Mouse (Mus musculus): Measurements from ENCODE around the gene Ptgfrn. TPM values are rescaled to one million over a fixed set of nuclear protein-coding genes. Genes with fewer than 3 reads are reported as not detected.

Ptgfrn gene
- total RNA-seq (2022), result 10 to 100 TPM; 28.8 to 31.3 (median 29.4) TPM

DNA sequence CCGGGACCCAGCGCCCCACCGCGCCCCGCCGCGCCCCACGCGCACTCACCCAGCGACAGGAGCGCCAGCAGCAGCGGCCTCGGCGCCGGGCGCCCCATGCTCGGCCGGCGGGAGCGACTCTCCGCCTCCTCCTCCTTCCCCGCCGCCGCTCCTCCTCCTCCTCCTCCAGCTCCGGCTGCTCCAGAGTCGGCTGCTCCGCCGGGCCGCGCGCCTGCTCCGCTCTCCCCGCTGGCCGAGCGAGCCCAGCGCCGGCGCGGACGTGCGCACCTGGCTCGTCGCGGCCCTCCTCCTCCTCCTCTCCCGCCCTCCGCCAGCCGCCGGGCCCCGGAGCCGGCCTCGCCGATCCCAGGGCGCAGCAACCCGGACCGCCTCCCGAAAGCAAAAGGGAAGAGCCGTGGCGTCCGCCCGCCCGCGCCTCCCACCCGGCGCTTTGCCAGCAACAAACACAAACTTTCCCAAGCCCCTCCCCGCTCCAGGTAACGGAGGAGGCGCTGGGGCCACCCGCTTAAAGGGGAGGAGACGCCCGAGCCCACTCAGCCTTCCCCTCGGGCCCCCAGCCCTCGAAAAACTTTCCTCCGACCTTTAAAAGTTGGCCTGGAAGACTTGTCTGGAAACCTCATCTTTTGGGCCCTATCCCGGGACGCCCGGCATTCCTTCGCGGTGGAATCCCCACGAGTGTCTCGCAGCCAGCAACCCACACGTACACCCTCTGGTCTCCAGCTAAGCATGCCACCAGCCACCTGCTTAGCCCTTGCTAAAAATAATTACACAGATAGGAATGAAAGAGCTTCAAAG lies at the start of gene Ptgfrn:
TSS of gene Ptgfrn (minus strand) at position 236 of the 795 bp plus-strand sequence.
- no peak for DNase-seq (ENCODE audit: low spot score in 2 of 2)

DNA sequence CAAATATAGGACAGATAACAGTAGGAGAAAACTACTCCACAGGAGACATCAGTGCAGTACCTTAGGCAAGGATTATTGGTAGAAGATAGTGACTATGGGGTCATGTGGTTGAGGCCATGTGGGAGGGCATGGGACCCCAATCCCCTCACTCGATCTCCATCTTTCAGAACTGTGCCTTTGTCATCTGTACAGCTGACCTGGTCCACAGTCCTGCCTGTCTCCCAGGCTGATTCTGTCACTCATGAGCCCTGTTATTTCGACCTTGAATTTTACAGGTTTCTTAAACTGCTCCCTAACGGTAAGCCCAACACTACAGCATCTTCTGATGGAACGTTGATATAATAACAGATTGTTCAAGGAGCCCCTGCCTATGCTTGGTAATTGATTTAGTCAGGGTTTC lies 49.6 kb upstream of the Ptgfrn start:
- DNase-seq (ENCODE audit: low spot score in 2 of 2), result no peak

DNA sequence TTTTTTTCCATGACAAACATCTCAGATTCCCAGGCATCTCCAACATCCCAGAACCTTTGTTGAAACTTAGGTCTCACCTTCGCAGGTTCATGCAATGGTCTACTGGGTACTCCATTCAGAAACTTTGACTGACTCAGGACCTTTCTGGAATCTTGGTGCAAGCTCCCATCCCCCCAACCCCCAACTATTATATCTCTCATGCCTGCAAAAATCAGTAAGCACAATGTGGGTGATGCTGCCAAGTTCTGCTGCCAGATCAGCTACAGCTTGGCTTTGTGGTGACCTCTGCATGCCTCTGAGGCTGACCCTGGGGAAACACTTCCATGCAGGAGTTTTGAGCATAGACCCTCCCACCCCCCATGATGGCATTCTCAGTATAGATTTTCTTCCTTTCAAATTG lies 44.0 kb upstream of the Ptgfrn start:
- no peak for DNase-seq (ENCODE audit: low spot score in 2 of 2)

DNA sequence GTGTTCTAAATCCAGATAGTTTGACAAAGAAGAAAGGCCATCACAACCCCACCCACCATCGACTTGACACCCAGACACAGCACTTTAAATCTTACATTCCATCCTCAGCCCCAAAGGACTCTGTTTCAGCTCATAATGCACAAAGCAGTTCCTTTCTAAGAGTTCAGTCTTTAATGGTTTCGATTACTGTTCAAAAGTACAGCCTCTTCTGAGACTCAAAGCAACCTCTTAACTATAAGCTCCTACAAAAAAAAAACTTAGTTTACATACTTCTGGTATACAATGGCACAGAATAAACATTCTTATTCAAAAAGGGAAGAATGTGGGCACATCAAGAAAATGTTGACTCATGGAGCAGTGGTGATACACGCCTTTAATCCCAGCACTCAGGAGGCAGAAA lies 43.3 kb upstream of the Ptgfrn start:
- DNase-seq (ENCODE audit: low spot score in 2 of 2), result no peak

DNA sequence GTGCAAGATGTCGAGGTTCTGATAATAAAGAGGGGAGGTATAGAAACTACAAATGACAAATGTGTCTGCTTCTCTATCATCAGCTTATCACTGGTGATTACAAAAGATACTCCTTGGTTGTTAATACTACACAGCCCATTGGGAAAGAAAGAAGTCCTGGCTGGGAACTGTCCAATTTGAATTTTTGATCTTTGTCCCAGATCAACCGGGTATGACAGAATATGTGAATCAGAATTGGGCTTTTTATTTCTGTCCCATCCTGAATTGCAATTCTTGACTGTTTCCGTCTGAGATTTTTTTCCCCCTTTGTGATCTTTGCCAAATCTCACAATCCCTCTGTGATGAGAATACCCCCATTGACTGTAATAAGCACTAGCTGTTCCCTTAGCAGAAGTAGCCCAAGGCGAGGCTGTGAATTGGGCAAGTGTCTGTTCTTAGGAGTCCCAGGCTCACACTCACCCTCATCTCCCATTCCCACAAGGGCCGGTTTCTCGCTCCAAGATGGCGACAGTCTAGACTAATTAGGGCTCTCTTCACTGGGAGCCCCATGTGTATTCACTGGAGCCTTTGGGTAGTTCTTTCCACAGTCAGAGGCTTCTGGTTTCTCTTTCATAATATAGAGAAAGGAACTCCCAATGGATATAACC lies 36.2 kb upstream of the Ptgfrn start:
- no peak for DNase-seq (ENCODE audit: low spot score in 2 of 2)

DNA sequence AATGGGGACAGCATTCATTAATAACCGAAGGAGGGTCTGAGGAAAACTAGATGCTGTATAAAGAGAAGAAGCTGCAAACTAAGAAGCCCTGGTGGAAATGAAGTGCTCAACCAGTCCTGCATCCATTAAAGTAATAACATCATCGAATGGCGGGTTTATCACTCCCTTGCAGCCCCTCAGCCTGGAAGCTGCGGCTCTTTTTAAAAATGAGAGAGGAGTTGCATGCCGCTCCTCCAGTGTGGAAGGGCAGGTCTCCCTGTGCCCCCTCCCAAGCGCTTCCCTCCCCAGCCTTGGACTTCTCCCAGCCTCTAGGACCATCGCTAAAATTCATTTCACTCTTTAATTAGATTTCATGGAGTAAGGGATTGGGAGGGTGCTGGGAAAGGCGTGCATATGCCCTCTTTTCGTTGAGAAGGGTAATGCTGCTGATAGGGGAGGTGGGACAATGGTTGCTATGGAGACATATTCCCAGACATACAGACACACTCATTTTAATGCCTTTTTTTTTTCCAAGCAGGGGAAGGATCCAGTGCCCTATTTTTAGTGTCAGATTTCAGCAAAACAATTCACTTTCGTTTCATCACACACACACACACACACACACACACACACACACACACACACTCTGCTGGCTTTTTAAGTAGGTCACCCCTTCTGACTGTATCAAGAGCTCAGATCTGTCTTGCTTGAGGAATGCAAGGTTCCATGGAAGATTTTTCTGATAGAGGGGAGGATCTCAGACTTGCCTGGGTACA lies 35.4 kb upstream of the Ptgfrn start:
- DNase-seq (ENCODE audit: low spot score in 2 of 2), result peak in 1 of 2 experiments; percentile 63

DNA sequence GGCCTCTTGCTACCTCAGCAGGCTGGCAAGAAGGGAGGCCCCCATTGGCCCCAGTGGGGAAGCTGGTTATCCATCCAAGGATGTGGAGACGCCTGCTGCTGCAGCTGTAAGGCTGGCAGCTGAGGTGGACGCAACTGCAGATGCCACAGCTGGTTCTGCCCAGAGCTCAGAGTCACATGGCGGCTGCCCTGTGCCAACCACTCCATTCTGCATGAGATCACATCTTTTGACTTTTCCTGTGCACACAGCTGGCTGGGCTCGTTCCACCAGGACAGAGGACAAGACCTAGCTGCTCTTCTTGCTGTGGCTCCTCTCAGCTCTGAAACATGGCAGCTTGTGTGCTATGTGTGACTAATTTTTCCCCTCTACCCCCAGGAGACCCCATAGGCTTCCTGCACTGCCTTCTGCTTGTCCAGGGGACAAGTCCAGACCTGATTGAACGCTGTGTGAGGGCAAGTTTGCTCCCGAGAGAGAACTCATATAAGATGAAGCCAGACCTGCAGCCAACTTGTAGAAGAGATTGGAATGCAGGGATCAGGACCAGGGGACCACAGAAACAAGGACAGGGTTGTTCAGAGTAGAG lies 34.4 kb upstream of the Ptgfrn start:
- no peak for DNase-seq (ENCODE audit: low spot score in 2 of 2)

DNA sequence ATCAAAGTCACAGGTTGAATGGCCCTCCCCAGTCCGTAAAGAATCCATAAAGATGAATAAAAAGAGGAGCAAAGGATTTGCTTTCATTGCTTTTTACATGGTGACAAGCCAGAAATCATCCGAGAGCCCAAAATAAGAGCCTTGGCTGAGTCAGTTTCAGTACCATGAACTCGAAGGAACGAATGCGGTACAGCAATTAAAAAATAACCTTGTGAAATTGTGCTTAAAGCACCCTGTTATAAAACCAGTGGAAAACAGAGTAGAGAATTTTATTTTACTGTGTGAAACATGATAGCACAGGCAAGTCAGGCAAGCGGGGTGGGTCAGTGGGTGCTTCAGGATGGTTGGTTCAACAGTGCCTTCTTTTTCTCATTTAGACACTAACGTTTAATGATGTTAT lies 33.4 kb upstream of the Ptgfrn start:
- no peak for DNase-seq (ENCODE audit: low spot score in 2 of 2)

DNA sequence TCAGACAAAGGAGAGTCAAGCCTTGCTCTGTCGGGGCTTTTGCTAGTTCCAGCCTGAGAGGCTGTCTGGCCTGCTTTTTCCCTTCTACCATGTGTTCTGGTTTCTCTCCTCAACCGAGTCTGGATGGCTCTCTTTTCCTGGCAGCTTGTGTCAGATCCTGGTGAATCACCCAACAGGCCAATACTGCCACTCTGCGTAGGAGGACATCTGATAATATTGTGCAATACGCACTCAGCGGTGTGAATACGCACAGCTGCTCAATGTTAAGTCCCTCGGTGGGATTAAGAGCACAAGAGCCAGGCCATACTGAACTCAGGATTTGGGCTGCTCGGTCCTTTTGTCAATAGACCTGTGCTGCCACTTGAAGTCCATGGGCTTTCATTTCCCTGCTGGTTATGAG lies 31.8 kb upstream of the Ptgfrn start:
- DNase-seq (ENCODE audit: low spot score in 2 of 2), result peak in 1 of 2 experiments; percentile 58

DNA sequence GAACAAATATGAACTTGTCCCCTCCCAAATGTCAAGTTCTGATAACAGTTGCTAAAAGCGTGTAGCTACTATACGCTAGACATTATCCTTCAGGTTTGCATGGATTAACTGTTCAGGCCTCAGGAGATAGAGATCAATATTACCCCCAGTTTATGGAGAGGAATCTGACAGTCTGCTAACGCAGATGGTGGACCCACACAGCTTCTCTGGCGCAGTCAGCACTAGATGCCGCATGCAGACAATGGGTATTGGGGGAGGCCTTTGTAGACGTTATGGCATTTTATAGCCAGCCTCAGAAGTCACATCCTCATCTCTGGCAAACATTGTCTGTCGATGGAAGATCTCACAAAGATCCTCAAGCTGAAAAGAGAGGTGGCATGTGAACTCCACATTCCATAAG lies 29.9 kb upstream of the Ptgfrn start:
- DNase-seq (ENCODE audit: low spot score in 2 of 2), result no peak

DNA sequence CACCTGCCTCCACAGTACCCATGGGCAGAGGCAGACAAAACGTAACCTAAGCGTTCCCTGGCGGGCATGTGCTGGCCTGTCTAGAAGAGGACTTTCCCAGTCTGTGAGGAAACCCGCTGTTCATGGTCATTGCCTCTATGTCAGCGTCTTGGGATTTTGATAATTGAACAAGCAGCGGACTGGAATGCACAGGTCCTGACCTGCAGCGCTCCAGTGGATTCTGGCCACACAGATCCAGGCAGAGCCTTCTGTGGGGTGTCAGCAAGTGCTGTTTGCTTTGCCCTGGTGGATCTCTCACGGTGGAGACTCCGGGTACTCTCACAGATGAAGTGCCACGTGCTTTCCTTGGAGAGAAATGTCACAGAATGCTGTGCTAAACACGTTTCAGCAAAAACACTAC lies 26.4 kb upstream of the Ptgfrn start:
- DNase-seq (ENCODE audit: low spot score in 2 of 2), result no peak

DNA sequence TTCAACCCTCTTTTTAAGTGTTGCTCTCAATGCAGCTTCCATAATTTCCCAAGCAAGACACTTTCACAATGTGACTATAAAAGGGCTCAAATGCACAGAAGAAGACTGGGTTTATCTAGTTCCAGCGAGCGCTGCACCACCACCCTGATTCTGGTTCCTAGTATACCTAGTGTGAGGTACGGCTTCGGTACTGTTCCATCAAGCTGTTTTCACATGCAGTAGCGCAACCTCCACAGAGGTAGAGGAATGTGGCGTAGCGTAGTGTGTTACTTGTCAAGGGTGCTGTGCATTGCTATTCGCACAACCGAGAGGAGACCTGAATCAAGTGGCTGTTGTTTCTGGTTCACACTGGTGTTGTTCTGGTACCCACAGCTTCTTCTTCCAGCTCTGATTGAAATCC lies 24.8 kb upstream of the Ptgfrn start:
- no peak for DNase-seq (ENCODE audit: low spot score in 2 of 2)

DNA sequence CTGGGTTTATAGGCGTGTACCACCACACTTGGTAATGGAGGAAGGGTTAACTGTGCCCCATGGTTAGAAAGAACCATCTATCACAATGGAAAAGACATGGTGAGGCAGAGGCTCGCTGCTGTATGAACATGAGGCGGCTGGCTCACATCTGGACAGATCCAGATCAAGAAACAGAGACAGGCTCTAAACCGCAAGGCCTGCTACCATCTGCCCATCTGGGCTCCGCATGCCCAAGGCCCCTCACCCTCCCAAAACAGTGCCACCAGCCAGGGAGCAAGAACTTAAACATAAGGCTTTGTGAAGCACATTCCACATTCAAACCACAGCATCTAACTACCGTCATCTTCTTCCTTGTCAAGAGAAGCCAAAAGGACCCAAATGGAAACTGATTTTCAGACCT lies 22.9 kb upstream of the Ptgfrn start:
- DNase-seq (ENCODE audit: low spot score in 2 of 2), result no peak

DNA sequence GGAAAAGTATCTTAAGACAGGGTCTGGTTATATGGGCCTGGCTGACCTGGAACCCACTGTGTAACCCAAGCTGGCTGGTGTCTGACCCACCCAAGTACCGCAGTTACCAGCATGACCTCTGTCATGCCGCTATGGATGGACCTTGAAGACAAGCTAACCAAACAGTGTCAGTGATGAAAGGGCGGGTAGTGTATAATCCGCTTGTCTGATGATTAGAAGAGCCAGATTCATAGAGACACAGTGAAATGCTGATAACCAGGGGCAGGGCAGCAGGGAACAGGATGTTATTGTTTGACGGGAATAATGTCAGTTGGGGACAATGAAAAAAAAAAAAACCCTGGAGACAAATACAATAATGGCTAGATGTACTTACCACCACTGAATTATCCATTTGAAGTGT lies 21.7 kb upstream of the Ptgfrn start:
- no peak for DNase-seq (ENCODE audit: low spot score in 2 of 2)

DNA sequence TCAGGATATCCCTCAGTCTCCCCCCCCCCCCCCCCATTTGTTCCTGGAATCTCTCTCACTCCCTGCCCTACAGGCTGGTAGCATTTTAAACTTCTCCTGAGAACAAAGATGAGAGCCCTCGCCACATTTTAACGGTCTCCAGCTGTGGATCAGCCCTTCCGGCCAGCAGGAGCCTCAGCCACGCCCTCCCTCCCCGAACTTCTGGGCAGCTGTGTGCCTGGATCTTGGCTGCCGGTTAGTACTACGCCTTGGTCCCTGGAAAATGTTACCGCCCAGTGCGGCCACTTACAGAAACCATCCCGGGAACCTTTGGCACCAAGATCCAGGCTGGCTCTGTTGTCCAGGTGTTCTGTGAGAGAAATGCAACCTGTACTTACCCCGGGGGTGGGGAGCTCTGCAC lies 20.4 kb upstream of the Ptgfrn start:
- no peak for DNase-seq (ENCODE audit: low spot score in 2 of 2)

DNA sequence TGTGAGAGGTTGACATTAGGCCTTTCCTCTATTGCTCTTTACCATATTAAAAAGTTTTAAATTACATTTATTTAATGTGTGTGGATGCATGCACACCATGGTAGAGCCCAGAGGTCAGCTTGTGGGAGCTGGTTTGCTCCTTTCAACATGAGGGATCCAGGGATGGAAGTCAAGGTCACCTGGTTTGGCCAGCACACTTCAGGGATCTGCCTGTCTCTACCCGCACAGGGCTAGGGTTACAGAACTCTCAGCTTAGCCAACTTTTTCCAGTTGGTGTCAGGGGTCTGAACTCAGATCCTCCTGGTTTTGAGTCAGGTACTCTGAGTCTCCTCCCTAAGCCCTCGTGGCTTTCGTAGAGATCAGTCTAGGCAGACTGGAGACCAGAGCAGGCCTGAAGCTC lies 19.5 kb upstream of the Ptgfrn start:
- no peak for DNase-seq (ENCODE audit: low spot score in 2 of 2)

DNA sequence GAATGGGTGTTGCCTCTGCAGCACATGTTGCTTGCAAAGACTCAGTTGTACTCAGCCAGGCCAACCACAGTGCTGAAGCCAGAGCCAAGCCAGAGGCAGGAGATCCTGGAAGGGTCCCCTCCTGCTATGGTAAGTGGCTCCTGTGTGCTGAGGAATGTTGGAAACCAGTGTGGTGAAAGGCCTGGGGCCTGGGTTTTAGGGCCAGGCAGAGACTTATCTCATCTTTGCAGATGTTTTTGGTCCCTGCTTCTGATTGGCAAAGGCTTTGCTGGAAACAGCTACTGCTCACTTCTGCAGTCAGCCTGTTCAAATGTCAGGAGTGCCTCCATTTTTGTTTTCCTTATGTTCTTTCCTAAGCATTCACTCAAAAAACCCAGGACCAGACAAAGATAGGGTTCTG lies 19.0 kb upstream of the Ptgfrn start:
- no peak for DNase-seq (ENCODE audit: low spot score in 2 of 2)

DNA sequence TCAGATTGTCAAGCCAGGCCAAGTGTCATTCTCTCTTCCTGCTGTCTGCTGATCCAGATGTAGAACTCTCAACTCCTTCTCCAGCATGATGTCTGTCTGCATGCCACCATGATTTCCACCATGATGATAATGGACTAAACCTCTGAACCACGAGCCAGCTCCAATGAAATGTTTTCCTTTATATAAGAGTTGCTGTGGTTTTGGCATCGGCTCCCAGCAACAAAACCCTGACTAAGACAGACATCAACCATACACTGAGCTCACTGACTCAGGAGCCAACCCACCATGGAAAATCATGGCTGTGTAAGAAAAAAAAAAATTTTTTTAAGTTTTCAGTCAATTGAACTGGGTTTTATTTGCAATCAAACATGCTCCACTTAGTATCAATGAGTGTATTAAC lies 17.7 kb upstream of the Ptgfrn start:
- DNase-seq (ENCODE audit: low spot score in 2 of 2), result no peak

DNA sequence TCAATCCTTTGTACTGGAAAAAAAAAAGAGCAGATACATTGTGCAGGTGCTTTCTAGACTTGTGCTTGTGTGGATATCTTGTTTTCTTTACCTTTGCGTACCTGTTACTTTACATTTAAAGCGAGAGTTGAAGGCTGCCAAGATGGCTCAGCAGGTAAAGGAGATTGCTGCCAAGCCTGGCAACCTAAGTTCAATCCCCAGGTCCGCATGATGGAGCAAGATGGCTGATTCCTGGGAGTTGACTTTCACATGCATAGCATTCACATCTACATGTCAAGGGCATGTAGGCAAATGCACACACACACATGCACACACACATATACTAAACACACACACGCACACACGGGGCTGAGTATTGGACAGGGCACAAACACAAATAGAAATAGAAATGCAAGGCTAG lies 14.6 kb upstream of the Ptgfrn start:
- DNase-seq (ENCODE audit: low spot score in 2 of 2), result no peak

DNA sequence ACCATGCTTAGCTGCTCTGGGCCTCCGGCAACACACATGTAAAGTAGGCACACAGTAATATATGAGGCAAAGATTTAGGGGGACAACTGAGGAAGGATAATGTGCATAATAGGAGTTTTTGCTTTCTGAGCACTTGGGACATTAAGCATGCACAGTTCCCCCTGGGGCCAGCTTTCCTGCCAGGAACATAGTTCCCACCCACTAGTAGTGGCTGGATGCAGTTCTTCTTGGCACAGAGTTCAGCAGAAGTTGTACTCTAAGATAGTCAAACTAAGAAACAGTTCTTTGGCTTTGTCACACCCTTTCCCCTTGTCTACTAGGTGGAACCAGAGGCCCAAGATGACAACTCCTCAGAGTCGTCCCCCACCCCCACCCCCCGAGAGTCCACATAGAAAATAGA lies 12.4 kb upstream of the Ptgfrn start:
- DNase-seq (ENCODE audit: low spot score in 2 of 2), result no peak

DNA sequence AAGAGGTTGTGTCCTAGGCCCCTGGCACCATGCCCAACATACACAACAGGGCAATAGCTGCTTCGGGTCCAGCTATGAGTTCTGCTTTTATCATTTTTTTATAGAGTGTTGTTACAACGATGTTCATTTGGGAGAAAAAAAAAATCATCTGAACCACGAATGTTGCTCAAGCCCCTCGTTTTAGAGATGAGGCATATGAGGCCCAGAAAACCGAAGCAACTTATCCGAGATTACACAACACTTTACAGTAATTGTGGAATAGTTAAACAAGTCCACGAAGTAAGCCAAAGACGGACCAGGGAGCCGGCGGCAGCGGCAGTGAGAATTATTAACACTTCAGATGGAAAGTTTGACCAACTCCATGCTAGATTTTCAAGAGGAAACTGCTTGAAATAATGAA lies 7.7 kb upstream of the Ptgfrn start:
- DNase-seq (ENCODE audit: low spot score in 2 of 2), result no peak

DNA sequence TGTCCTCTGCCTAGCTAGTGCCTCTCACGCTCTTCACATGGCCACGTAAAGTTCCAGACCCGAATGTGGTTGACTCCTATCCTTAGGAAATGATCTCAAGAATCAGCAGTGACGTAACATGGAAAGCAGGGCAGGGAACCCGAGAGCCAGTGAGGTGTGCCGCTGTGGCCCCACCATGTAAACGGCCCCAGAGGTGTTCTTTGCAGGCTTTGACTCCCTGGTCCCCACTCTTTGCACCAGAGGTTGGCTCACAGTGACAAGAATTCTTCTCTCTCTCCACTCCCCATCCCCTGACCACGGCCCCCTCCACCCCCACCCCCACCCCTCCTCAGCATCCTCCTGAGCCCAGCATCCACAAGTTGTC lies 7.3 kb upstream of the Ptgfrn start:
- no peak for DNase-seq (ENCODE audit: low spot score in 2 of 2)

Data from left cerebral cortex, adult 8-10 months (tissue).